Mouse (Mus musculus): ENCODE data around the gene Defb29.

Gene Defb29

GRCm38 (mm10) chr2:152539944-152540710, at the start of gene Defb29:
TSS of gene Defb29 (minus strand) at chr2:152540098.
- DNase-seq (ENCODE audit: low spot score in 2 of 2), result no peak

GRCm38 (mm10) chr2:152589021-152589420, 49.1 kb upstream of the Defb29 start:
- DNase-seq (ENCODE audit: low spot score in 2 of 2), result no peak

GRCm38 (mm10) chr2:152588450-152588849, 48.6 kb upstream of the Defb29 start:
- no peak for DNase-seq (ENCODE audit: low spot score in 2 of 2)

- no peak for DNase-seq (ENCODE audit: low spot score in 2 of 2)
Observed at GRCm38 (mm10) chr2:152586926-152587560, 47.1 kb upstream of the Defb29 start.

- DNase-seq (ENCODE audit: low spot score in 2 of 2), result no peak
Observed at GRCm38 (mm10) chr2:152580612-152581011, 40.7 kb upstream of the Defb29 start.

GRCm38 (mm10) chr2:152580107-152580506, 40.2 kb upstream of the Defb29 start, which contains the start of gene Defb19:
TSS of gene Defb19 (minus strand) at chr2:152580312.
- no peak for DNase-seq (ENCODE audit: low spot score in 2 of 2)

- no peak for DNase-seq (ENCODE audit: low spot score in 2 of 2)
Observed at GRCm38 (mm10) chr2:152573484-152573883, 33.6 kb upstream of the Defb29 start.

- DNase-seq (ENCODE audit: low spot score in 2 of 2), result no peak
Observed at GRCm38 (mm10) chr2:152572114-152572794, 32.4 kb upstream of the Defb29 start, which contains the start of gene Defb21. TSS of gene Defb21 (plus strand) at chr2:152572744.

GRCm38 (mm10) chr2:152570313-152570712, 30.4 kb upstream of the Defb29 start:
- DNase-seq (ENCODE audit: low spot score in 2 of 2), result no peak

- DNase-seq (ENCODE audit: low spot score in 2 of 2), result no peak
Observed at GRCm38 (mm10) chr2:152569881-152570280, 30.0 kb upstream of the Defb29 start.

- DNase-seq (ENCODE audit: low spot score in 2 of 2), result no peak
Observed at GRCm38 (mm10) chr2:152569038-152569437, 29.1 kb upstream of the Defb29 start, which contains the start of gene Gm17416. TSS of gene Gm17416 (plus strand) at chr2:152569338.

GRCm38 (mm10) chr2:152556655-152557054, 16.8 kb upstream of the Defb29 start:
- DNase-seq (ENCODE audit: low spot score in 2 of 2), result no peak

- peak in 1 of 2 experiments; percentile 68 for DNase-seq (ENCODE audit: low spot score in 2 of 2)
Observed at GRCm38 (mm10) chr2:152553774-152554423, 14.0 kb upstream of the Defb29 start.

GRCm38 (mm10) chr2:152548124-152548523, 8.2 kb upstream of the Defb29 start:
- DNase-seq (ENCODE audit: low spot score in 2 of 2), result no peak

- DNase-seq (ENCODE audit: low spot score in 2 of 2), result peak; percentile 15 to 48
Observed at GRCm38 (mm10) chr2:152544691-152545090, 4.8 kb upstream of the Defb29 start.

GRCm38 (mm10) chr2:152543478-152543877, 3.6 kb upstream of the Defb29 start:
- no peak for DNase-seq (ENCODE audit: low spot score in 2 of 2)

GRCm38 (mm10) chr2:152542897-152543296, 3.0 kb upstream of the Defb29 start:
- DNase-seq (ENCODE audit: low spot score in 2 of 2), result no peak

GRCm38 (mm10) chr2:152541979-152542378, 2.1 kb upstream of the Defb29 start:
- DNase-seq (ENCODE audit: low spot score in 2 of 2), result no peak

- no peak for DNase-seq (ENCODE audit: low spot score in 2 of 2)
Observed at GRCm38 (mm10) chr2:152517981-152518380, 21.9 kb downstream of the Defb29 start, which contains the start of gene Defb28. TSS of gene Defb28 (plus strand) at chr2:152518255.

- DNase-seq (ENCODE audit: low spot score in 2 of 2), result no peak
Observed at GRCm38 (mm10) chr2:152516084-152516483, 23.8 kb downstream of the Defb29 start.

GRCm38 (mm10) chr2:152511592-152511991, 28.3 kb downstream of the Defb29 start, which contains the start of gene Defb26:
TSS of gene Defb26 (minus strand) at chr2:152511692.
- DNase-seq (ENCODE audit: low spot score in 2 of 2), result no peak

GRCm38 (mm10) chr2:152503950-152504349, 35.9 kb downstream of the Defb29 start:
- no peak for DNase-seq (ENCODE audit: low spot score in 2 of 2)

All from left cerebral cortex, adult 9 months (tissue).